ENCODE assay signal across 15 mouse cellular contexts in genomic region chr13:49348522-49348921, GRCm38 (mm10).
"Had no signal": no experiment of that assay in that cellular context is flagged by ENCODE, and none has a peak within 500 bp of the region (broad histone marks: within the 10 kb centered on the region; RNA-seq: fewer than 3 reads in every experiment).

No protein-coding gene starts in this region.

- H3K4me3 ChIP-seq: limb, embryonic 15.5 days; midbrain, embryonic 12.5 days had no signal

- H3K9ac ChIP-seq: limb, embryonic 15.5 days; liver, embryonic 14.5 days; midbrain, embryonic 12.5 days had no signal

- ATAC-seq: lung, postnatal 0 days; midbrain, embryonic 16.5 days had no signal

- DNase-seq: kidney, adult 2 months; kidney, postnatal 36 days; layer of hippocampus, adult 9-11 months; layer of hippocampus, postnatal 36 days; lung, adult 18-20 months; lung, postnatal 36 days; right cerebral cortex, adult 18-20 months; right cerebral cortex, postnatal 25 days had no signal

- H3K27me3 ChIP-seq: limb, embryonic 15.5 days; midbrain, embryonic 12.5 days had no signal

- H3K27ac ChIP-seq: kidney, postnatal 0 days; limb, embryonic 15.5 days; liver, embryonic 14.5 days; midbrain, embryonic 12.5 days; stomach, postnatal 0 days had no signal

- H3K36me3 ChIP-seq: midbrain, embryonic 12.5 days had no signal

- H3K9me3 ChIP-seq: limb, embryonic 15.5 days; midbrain, embryonic 12.5 days had no signal

- H3K4me2 ChIP-seq: limb, embryonic 15.5 days; midbrain, embryonic 12.5 days had no signal
